Mouse (Mus musculus): ENCODE results near the gene Nudc. TPM values are rescaled to one million over a fixed set of nuclear protein-coding genes. Genes with fewer than 3 reads are reported as not detected.
"Not testable (repeated sequence)": the region's sequence is repeated elsewhere in the genome, so short reads cannot be mapped to it uniquely, and the experiment has no call there.

Nudc gene
- polyA plus RNA-seq, 1 experiment: 231 TPM

- Histone ChIP-seq H3K4me3 (replicated peaks; ENCODE audit: insufficient read depth, low read depth, low read length) (no peak overlapping the region), H3K27me3 (ENCODE audit: control insufficient read depth, insufficient read depth, low read length) (no peaks in the 10 kb centered on the region), H3K4me1 (ENCODE audit: control insufficient read depth, insufficient read depth, low read length) (no peaks in the 10 kb centered on the region), H3K27ac (ENCODE audit: insufficient read depth, low read length) (no peak overlapping the region)
- no peak for DNase-seq
- WGBS: 70% methylated on average over 16 of the region's 16 CpGs
- no peak for TF ChIP-seq POLR2A (IDR thresholded peaks at IDR 0.05; ENCODE audit: borderline replicate concordance, insufficient read depth, low read length)
- no peak for TF ChIP-seq CTCF (IDR thresholded peaks at IDR 0.05; ENCODE audit: borderline replicate concordance, insufficient read depth, low read depth, low read length)
Measured at GRCm38 (mm10) chr4:133527788-133528187, 18.0 kb downstream of the Nudc start.

GRCm38 (mm10) chr4:133521502-133521901, 24.3 kb downstream of the Nudc start:
- no peak for DNase-seq
- Histone ChIP-seq H3K27me3 (ENCODE audit: control insufficient read depth, insufficient read depth, low read length) (peaks cover 3% of the 10 kb centered on the region; the same call in 1 of the 2 replicates), H3K27ac (ENCODE audit: insufficient read depth, low read length) (no peak overlapping the region), H3K4me1 (ENCODE audit: control insufficient read depth, insufficient read depth, low read length) (no peaks in the 10 kb centered on the region), H3K4me3 (replicated peaks; ENCODE audit: insufficient read depth, low read depth, low read length) (no peak overlapping the region)
- no peak for TF ChIP-seq POLR2A (IDR thresholded peaks at IDR 0.05; ENCODE audit: borderline replicate concordance, insufficient read depth, low read length)
- no peak for TF ChIP-seq CTCF (IDR thresholded peaks at IDR 0.05; ENCODE audit: borderline replicate concordance, insufficient read depth, low read depth, low read length)
- WGBS: 80% methylated on average over 2 of the region's 2 CpGs

GRCm38 (mm10) chr4:133519369-133519665, 26.5 kb downstream of the Nudc start:
- Histone ChIP-seq H3K27ac (ENCODE audit: insufficient read depth, low read length) (no peak overlapping the region), H3K4me1 (ENCODE audit: control insufficient read depth, insufficient read depth, low read length) (no peaks in the 10 kb centered on the region), H3K27me3 (ENCODE audit: control insufficient read depth, insufficient read depth, low read length) (peaks cover 3% of the 10 kb centered on the region; the same call in 1 of the 2 replicates), H3K4me3 (replicated peaks; ENCODE audit: insufficient read depth, low read depth, low read length) (no peak overlapping the region)
- no peak for DNase-seq
- no peak for TF ChIP-seq CTCF (IDR thresholded peaks at IDR 0.05; ENCODE audit: borderline replicate concordance, insufficient read depth, low read depth, low read length)
- no peak for TF ChIP-seq POLR2A (IDR thresholded peaks at IDR 0.05; ENCODE audit: borderline replicate concordance, insufficient read depth, low read length)
- WGBS: 5% methylated on average over 25 of the region's 25 CpGs

GRCm38 (mm10) chr4:133518601-133519368, 27.0 kb downstream of the Nudc start, which contains the start of gene Kdf1:
Gene Kdf1, plus strand, starts transcription at chr4:133518963.
- H3K27me3 ChIP-seq (ENCODE audit: control insufficient read depth, insufficient read depth, low read length): peaks cover 3% of the 10 kb centered on the region; the same call in 1 of the 2 replicates
- whole genome bisulfite sequencing: 7% methylated on average over 64 of the region's 69 CpGs
- no peak within 1 kb of the TSS for H3K4me3 ChIP-seq (replicated peaks; ENCODE audit: insufficient read depth, low read depth, low read length)

GRCm38 (mm10) chr4:133512972-133513371, 32.8 kb downstream of the Nudc start:
- 3% methylated on average over 8 of the region's 8 CpGs for WGBS

More at GRCm38 (mm10) chr4:133518601-133519368, 27.0 kb downstream of the Nudc start, which contains the start of gene Kdf1:
- H3K27ac ChIP-seq (ENCODE audit: insufficient read depth, low read length): no peak within 1 kb of the TSS
- no peak for DNase-seq
- TF ChIP-seq CTCF (IDR thresholded peaks at IDR 0.05; ENCODE audit: borderline replicate concordance, insufficient read depth, low read depth, low read length) (no peak), POLR2A (IDR thresholded peaks at IDR 0.05; ENCODE audit: borderline replicate concordance, insufficient read depth, low read length) (no peak)
- no peaks in the 10 kb centered on the region for H3K4me1 ChIP-seq (ENCODE audit: control insufficient read depth, insufficient read depth, low read length)

GRCm38 (mm10) chr4:133512511-133512910, 33.3 kb downstream of the Nudc start:
- not testable (repeated sequence) for H3K27me3 ChIP-seq (ENCODE audit: control insufficient read depth, insufficient read depth, low read length); DNase-seq; H3K4me3 ChIP-seq (replicated peaks; ENCODE audit: insufficient read depth, low read depth, low read length); H3K27ac ChIP-seq (ENCODE audit: insufficient read depth, low read length)
- 45% methylated on average over 5 of the region's 5 CpGs for WGBS
- peaks cover 17% of the 10 kb centered on the region for H3K4me1 ChIP-seq (ENCODE audit: control insufficient read depth, insufficient read depth, low read length)

More at GRCm38 (mm10) chr4:133512972-133513371, 32.8 kb downstream of the Nudc start:
- H3K27me3 ChIP-seq (ENCODE audit: control insufficient read depth, insufficient read depth, low read length): no peaks in the 10 kb centered on the region
- H3K4me3 ChIP-seq (replicated peaks; ENCODE audit: insufficient read depth, low read depth, low read length): no peak overlapping the region
- DNase-seq: peak; percentile 82 to 90
- TF ChIP-seq CTCF (IDR thresholded peaks at IDR 0.05; ENCODE audit: borderline replicate concordance, insufficient read depth, low read depth, low read length): peak; percentile 95
- no peak for TF ChIP-seq POLR2A (IDR thresholded peaks at IDR 0.05; ENCODE audit: borderline replicate concordance, insufficient read depth, low read length)
- no peak overlapping the region for H3K27ac ChIP-seq (ENCODE audit: insufficient read depth, low read length)
- peaks cover 16% of the 10 kb centered on the region for H3K4me1 ChIP-seq (ENCODE audit: control insufficient read depth, insufficient read depth, low read length)

GRCm38 (mm10) chr4:133511050-133511449, 34.7 kb downstream of the Nudc start:
- WGBS: 22% methylated on average over 5 of the region's 5 CpGs
- no peaks in the 10 kb centered on the region for H3K27me3 ChIP-seq (ENCODE audit: control insufficient read depth, insufficient read depth, low read length)
- H3K4me3 ChIP-seq (replicated peaks; ENCODE audit: insufficient read depth, low read depth, low read length): no peak overlapping the region
- peak in 1 of 2 experiments; percentile 74 for DNase-seq
- TF ChIP-seq CTCF (IDR thresholded peaks at IDR 0.05; ENCODE audit: borderline replicate concordance, insufficient read depth, low read depth, low read length) (no peak), POLR2A (IDR thresholded peaks at IDR 0.05; ENCODE audit: borderline replicate concordance, insufficient read depth, low read length) (no peak)
- peak overlapping the region; percentile 19; the same call in 1 of the 2 replicates for H3K27ac ChIP-seq (ENCODE audit: insufficient read depth, low read length)
- H3K4me1 ChIP-seq (ENCODE audit: control insufficient read depth, insufficient read depth, low read length): peaks cover 17% of the 10 kb centered on the region

- no peak for TF ChIP-seq CTCF (IDR thresholded peaks at IDR 0.05; ENCODE audit: borderline replicate concordance, insufficient read depth, low read depth, low read length)
- no peak for TF ChIP-seq POLR2A (IDR thresholded peaks at IDR 0.05; ENCODE audit: borderline replicate concordance, insufficient read depth, low read length)
- DNase-seq: peak; percentile 75 to 89
- WGBS: 3% methylated on average over 7 of the region's 7 CpGs
- H3K27ac ChIP-seq (ENCODE audit: insufficient read depth, low read length): peak overlapping the region; percentile 68; the same call in 1 of the 2 replicates
- H3K4me1 ChIP-seq (ENCODE audit: control insufficient read depth, insufficient read depth, low read length): peaks cover 17% of the 10 kb centered on the region
- no peaks in the 10 kb centered on the region for H3K27me3 ChIP-seq (ENCODE audit: control insufficient read depth, insufficient read depth, low read length)
- H3K4me3 ChIP-seq (replicated peaks; ENCODE audit: insufficient read depth, low read depth, low read length): no peak overlapping the region
Measured at GRCm38 (mm10) chr4:133508990-133509389, 36.8 kb downstream of the Nudc start.
